ENCODE assay signal across 16 mouse cellular contexts in the genomic region with DNA sequence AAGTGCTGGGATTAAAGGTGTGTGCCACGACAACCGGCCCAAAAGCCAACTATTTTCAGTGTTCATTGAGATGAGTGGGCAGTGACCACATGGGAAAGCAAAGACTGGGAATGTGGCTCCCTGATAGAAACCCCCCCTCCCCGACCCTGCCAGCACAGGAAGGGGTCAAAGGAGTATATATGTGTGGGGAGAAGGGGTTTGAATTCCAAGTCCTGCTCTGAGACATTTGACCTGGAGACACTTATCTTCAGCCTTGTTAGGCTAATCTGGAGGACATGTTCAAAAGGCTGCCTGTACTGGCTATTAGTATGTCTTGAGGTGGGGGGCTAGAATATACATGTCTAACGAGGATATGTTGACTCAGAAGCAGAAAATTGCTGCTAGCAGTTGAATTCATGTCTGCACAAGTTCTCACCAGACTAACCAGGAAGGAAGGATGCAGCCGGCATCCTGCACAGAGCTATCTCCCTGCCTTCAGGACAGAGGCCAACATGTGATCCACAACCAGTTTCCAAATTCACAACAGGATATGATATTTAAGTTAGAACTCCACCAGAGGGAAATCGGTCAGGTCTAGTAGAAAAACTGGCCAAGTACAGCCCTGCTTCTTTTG. TPM values are rescaled to one million over a fixed set of nuclear protein-coding genes. Genes with fewer than 3 reads are reported as not detected.
DNase-seq lines count a peak whose midpoint lies in the region; ATAC-seq and TF ChIP-seq lines count a peak whose summit lies in the region.
"Had no signal": no experiment of that assay in that cellular context is flagged by ENCODE, and none has a peak within 500 bp of the region (broad histone marks: within the 10 kb centered on the region; RNA-seq: fewer than 3 reads in every experiment).

No protein-coding gene starts in this region.

- ATAC-seq in liver, embryonic 15.5 days (ENCODE audit: insufficient read depth), result 0 out of 2 replicates have a peak, but pooled peaks have one; percentile 7
- ATAC-seq: forebrain, embryonic 14.5 days had no signal

- peaks cover 1% of the 10 kb centered on the region; the same call in 1 of the 2 replicates for H3K4me1 ChIP-seq in heart, adult 2 months (ENCODE audit: control insufficient read depth, insufficient read depth, low read length)
- peaks cover 0 to 3% of the 10 kb centered on the region in 2 experiments; a peak in 1 of 4 replicates for H3K4me1 ChIP-seq in MEL (ENCODE audit: control insufficient read depth in 1 of 2, insufficient read depth in 2 of 2, low read length in 2 of 2)
- H3K4me1 ChIP-seq in liver, embryonic 15.5 days (replicated peaks), result peaks cover 24% of the 10 kb centered on the region
- H3K4me1 ChIP-seq: limb, embryonic 12.5 days had no signal

- H3K4me3 ChIP-seq in heart, adult 2 months, result no peak overlapping the region
- H3K4me3 ChIP-seq in MEL (ENCODE audit: control insufficient read depth in 1 of 2, insufficient read depth in 1 of 2, low read depth in 2 of 2, low read length in 2 of 2), result no peak overlapping the region
- no peak overlapping the region for H3K4me3 ChIP-seq in liver, embryonic 15.5 days (replicated peaks)
- H3K4me3 ChIP-seq: limb, embryonic 12.5 days had no signal

- intact Hi-C loops in heart, adult 2 months (cut with DNase I), result no loop called here

- H3K9ac ChIP-seq in heart, adult 2 months (ENCODE audit: low read depth, low read length), result no peak overlapping the region
- H3K9ac ChIP-seq in MEL (ENCODE audit: control insufficient read depth, low read depth, low read length, poor library complexity, severe bottlenecking), result no peak overlapping the region
- no peak overlapping the region for H3K9ac ChIP-seq in liver, embryonic 15.5 days
- H3K9ac ChIP-seq: limb, embryonic 12.5 days had no signal

- no peaks in the 10 kb centered on the region for H3K27me3 ChIP-seq in heart, adult 2 months (ENCODE audit: control insufficient read depth, insufficient read depth, low read length)
- H3K27me3 ChIP-seq in MEL (ENCODE audit: control insufficient read depth in 1 of 2, insufficient read depth in 2 of 2, low read length in 2 of 2), result no peaks in the 10 kb centered on the region
- no peaks in the 10 kb centered on the region for H3K27me3 ChIP-seq in liver, embryonic 15.5 days
- H3K27me3 ChIP-seq: limb, embryonic 12.5 days had no signal

- H3K4me2 ChIP-seq in liver, embryonic 15.5 days, result no peak overlapping the region
- H3K4me2 ChIP-seq: limb, embryonic 12.5 days had no signal

- no peak overlapping the region for H3K27ac ChIP-seq in heart, adult 2 months
- peak overlapping the region; percentile 12; the same call in 1 of the 2 replicates for H3K27ac ChIP-seq in MEL (ENCODE audit: control insufficient read depth, low read depth, low read length)
- peak overlapping the region; percentile 73 for H3K27ac ChIP-seq in liver, embryonic 15.5 days (replicated peaks)
- H3K27ac ChIP-seq: limb, embryonic 12.5 days had no signal

- no peaks in the 10 kb centered on the region for H3K79me2 ChIP-seq in heart, adult 2 months (replicated peaks; ENCODE audit: control insufficient read depth, insufficient read depth, low read length)
- no peaks in the 10 kb centered on the region for H3K79me2 ChIP-seq in MEL (ENCODE audit: control insufficient read depth, insufficient read depth, low read length, poor library complexity)

- TF ChIP-seq EP300 in heart, adult 2 months (IDR thresholded peaks at IDR 0.05; ENCODE audit: insufficient read depth, low read depth, low read length), result no peak
- TF ChIP-seq EP300 in MEL (IDR thresholded peaks at IDR 0.05; ENCODE audit: low read depth in 1 of 2, low read length in 2 of 2), result no peak

- H3K36me3 ChIP-seq in heart, adult 2 months (ENCODE audit: control insufficient read depth, insufficient read depth, low read length), result peaks cover 16% of the 10 kb centered on the region
- H3K36me3 ChIP-seq in MEL (ENCODE audit: control insufficient read depth in 1 of 2, insufficient read depth in 2 of 2, low read length in 2 of 2), result peaks cover 0 to 20% of the 10 kb centered on the region in 2 experiments; a peak in 3 of 4 replicates
- peaks cover 84% of the 10 kb centered on the region for H3K36me3 ChIP-seq in liver, embryonic 15.5 days (replicated peaks)

- no peak for TF ChIP-seq CTCF in heart, adult 2 months (IDR thresholded peaks at IDR 0.05)
- no peak for TF ChIP-seq CTCF in MEL (IDR thresholded peaks at IDR 0.05 in 2 of 3, conservative IDR thresholded peaks at IDR 0.05 in 1 of 3; ENCODE audit: control insufficient read depth in 1 of 3, insufficient read depth in 1 of 3, low read depth in 2 of 3, low read length in 3 of 3, poor library complexity in 1 of 3, severe bottlenecking in 1 of 3)

- 54% methylated on average over 6 of the region's 6 CpGs for WGBS in heart, adult 2 months
- 55% methylated on average over 6 of the region's 6 CpGs for WGBS in liver, embryonic 15.5 days (ENCODE audit: insufficient replicate concordance)

- no peak for TF ChIP-seq RAD21 in MEL (IDR thresholded peaks at IDR 0.05; ENCODE audit: low read depth, low read length)

- no peaks in the 10 kb centered on the region for H3K9me3 ChIP-seq in MEL (replicated peaks; ENCODE audit: insufficient read depth, low read length)
- H3K9me3 ChIP-seq in liver, embryonic 15.5 days (replicated peaks), result no peaks in the 10 kb centered on the region
- H3K9me3 ChIP-seq: G1E; limb, embryonic 12.5 days had no signal

- peak; percentile 68 for DNase-seq in heart, adult 11 months
- DNase-seq in heart, adult 2 months, result no peak
- DNase-seq in kidney, postnatal 14 days, result peak; percentile 31
- DNase-seq in kidney, adult 11 months, result no peak
- no peak for DNase-seq in MEL (ENCODE audit: low read depth, low spot score)
- no peak for DNase-seq in ovary, postnatal 14 days (ENCODE audit: low spot score)
- no peak for DNase-seq in urinary bladder, postnatal 4 days (ENCODE audit: low spot score in 2 of 2)
- DNase-seq: B cell, adult 2 months; gastrocnemius, postnatal 10 days; heart, postnatal 14 days; retina, postnatal 1 day; spleen, adult 18-20 months had no signal

- TF ChIP-seq POLR2A in heart, adult 2 months (IDR thresholded peaks at IDR 0.05; ENCODE audit: insufficient read depth, low read depth, low read length), result no peak
- 0 out of 4 replicates have a peak, but pooled peaks of 1 of the 2 experiments have one; percentile 4 for TF ChIP-seq POLR2A in MEL (IDR thresholded peaks at IDR 0.05; ENCODE audit: control insufficient read depth in 1 of 2, insufficient read depth in 1 of 2, low read depth in 1 of 2, low read length in 2 of 2, poor library complexity in 1 of 2)

TF ChIP-seq in MEL, 35 proteins besides CTCF, POLR2A, EP300 and RAD21:
- TF ChIP-seq HCFC1 (IDR thresholded peaks at IDR 0.05; ENCODE audit: low read depth, low read length) (no peak), POLR2AphosphoS2 (IDR thresholded peaks at IDR 0.05; ENCODE audit: low read length) (peak; percentile 9; the same call in 1 of the 2 replicates)

RNA-seq across cellular contexts. Expression of a gene that starts 23.7 kb away (rescaled TPM):
- 100 to 1,000 TPM; 200 to 222 TPM for total RNA-seq in heart, adult 2 months (2021)
- 133 and 177 TPM in 2 replicates for polyA plus RNA-seq in heart, adult 2 months (2012; rRNA removed)
- total RNA-seq in MEL (2012; rRNA removed), result 107 and 115 TPM in 2 replicates
- 100 to 1,000 TPM in 1 of 2 experiments, 10 to 100 TPM in 1; 53.8 to 135 TPM for polyA plus RNA-seq in MEL (2012; ENCODE audit: insufficient read depth in 1 of 2, insufficient read length in 2 of 2, low read depth in 1 of 2, low replicate concordance in 2 of 2, missing spikeins in 1 of 2)
- polyA plus RNA-seq in liver, embryonic 15.5 days (2015; fragmentation: Nextera tagmentation; extraction: Ambion mirVana), result 27.9 and 34.5 TPM in 2 replicates

RNA-seq across cellular contexts. Expression of a gene that starts 51.5 kb away (rescaled TPM):
- total RNA-seq in heart, adult 2 months (2021), result 100 to 1,000 TPM; 208 to 233 TPM
- polyA plus RNA-seq in heart, adult 2 months (2012; rRNA removed), result 30.2 and 73.0 TPM in 2 replicates
- total RNA-seq in MEL (2012; rRNA removed), result 65.8 and 67.4 TPM in 2 replicates
- polyA plus RNA-seq in MEL (2012; ENCODE audit: insufficient read depth in 1 of 2, insufficient read length in 2 of 2, low read depth in 1 of 2, low replicate concordance in 2 of 2, missing spikeins in 1 of 2), result 10 to 100 TPM in 1 of 2 experiments, not detected in 1; 54.5 TPM
- 25.4 and 29.4 TPM in 2 replicates for polyA plus RNA-seq in liver, embryonic 15.5 days (2015; fragmentation: Nextera tagmentation; extraction: Ambion mirVana)

RNA-seq across cellular contexts. Expression of a gene that starts 53.6 kb away (rescaled TPM):
- total RNA-seq in heart, adult 2 months (2021), result under 1 TPM; 0.23 to 0.32 TPM
- polyA plus RNA-seq in heart, adult 2 months (2012; rRNA removed), result 0.27 and 0.38 TPM in 2 replicates
- total RNA-seq in MEL (2012; rRNA removed), result 0.12 and 0.13 TPM in 2 replicates
- polyA plus RNA-seq in MEL (2012; ENCODE audit: insufficient read depth in 1 of 2, insufficient read length in 2 of 2, low read depth in 1 of 2, low replicate concordance in 2 of 2, missing spikeins in 1 of 2), result 1 to 10 TPM in 1 of 2 experiments, not detected in 1; 1.3 TPM
- 13.7 and 17.7 TPM in 2 replicates for polyA plus RNA-seq in liver, embryonic 15.5 days (2015; fragmentation: Nextera tagmentation; extraction: Ambion mirVana)
- polyA plus RNA-seq: G1E had no signal

Comparison
In these comparisons a context has a peak if more than half of its experiments do, and no peak if none do; other contexts are left out.
1. DNase-seq: peak in heart, adult 11 months (single experiment) and kidney, postnatal 14 days (single experiment); none in heart, adult 2 months (0 of 2), kidney, adult 11 months (single experiment), MEL (single experiment), ovary, postnatal 14 days (single experiment) and urinary bladder, postnatal 4 days (0 of 2).